Mouse (Mus musculus): ENCODE data around the gene Polr3h.
"Not testable (repeated sequence)": the region's sequence is repeated elsewhere in the genome, so short reads cannot be mapped to it uniquely, and the experiment has no call there.

Polr3h gene

GRCm38 (mm10) chr15:81915663-81916062 is 10.4 kb downstream of the Polr3h start:
- no peak for DNase-seq (ENCODE audit: low read depth)

GRCm38 (mm10) chr15:81914668-81915067 is 11.4 kb downstream of the Polr3h start:
- no peak for DNase-seq (ENCODE audit: low read depth)

GRCm38 (mm10) chr15:81912498-81912897 is 13.5 kb downstream of the Polr3h start:
- DNase-seq (ENCODE audit: low read depth): no peak

- not testable (repeated sequence) for DNase-seq (ENCODE audit: low read depth)
These were observed 17.3 kb downstream of the Polr3h start for GRCm38 (mm10) chr15:81908767-81909166.

- DNase-seq (ENCODE audit: low read depth): no peak
These were observed 18.1 kb downstream of the Polr3h start for GRCm38 (mm10) chr15:81907953-81908352.

GRCm38 (mm10) chr15:81904939-81905338 is 21.1 kb downstream of the Polr3h start:
- peak; percentile 74 for DNase-seq (ENCODE audit: low read depth)

- DNase-seq (ENCODE audit: low read depth): no peak
These were observed 27.3 kb downstream of the Polr3h start for GRCm38 (mm10) chr15:81898751-81899150.

- DNase-seq (ENCODE audit: low read depth): no peak
These were observed 28.3 kb downstream of the Polr3h start for GRCm38 (mm10) chr15:81897607-81898285.

- DNase-seq (ENCODE audit: low read depth): no peak
These were observed 29.6 kb downstream of the Polr3h start for GRCm38 (mm10) chr15:81896407-81896806.

- DNase-seq (ENCODE audit: low read depth): no peak
These were observed 32.0 kb downstream of the Polr3h start for GRCm38 (mm10) chr15:81894002-81894401.

GRCm38 (mm10) chr15:81891822-81892580 is 34.0 kb downstream of the Polr3h start:
- DNase-seq (ENCODE audit: low read depth): no peak

GRCm38 (mm10) chr15:81891140-81891802 is 34.8 kb downstream of the Polr3h start:
- DNase-seq (ENCODE audit: low read depth): no peak

GRCm38 (mm10) chr15:81889175-81889574 is 36.9 kb downstream of the Polr3h start:
- no peak for DNase-seq (ENCODE audit: low read depth)

GRCm38 (mm10) chr15:81886795-81887550 is 39.1 kb downstream of the Polr3h start:
- DNase-seq (ENCODE audit: low read depth): no peak

- no peak for DNase-seq (ENCODE audit: low read depth)
These were observed 40.6 kb downstream of the Polr3h start for GRCm38 (mm10) chr15:81885418-81885934.

- no peak for DNase-seq (ENCODE audit: low read depth)
These were observed 43.7 kb downstream of the Polr3h start for GRCm38 (mm10) chr15:81882348-81882747.

GRCm38 (mm10) chr15:81879531-81880401 is 46.3 kb downstream of the Polr3h start:
- DNase-seq (ENCODE audit: low read depth): no peak

GRCm38 (mm10) chr15:81872262-81873136 is 53.5 kb downstream of the Polr3h start, which contains the start of gene Aco2:
Aco2 (plus strand) TSS chr15:81872309.
- DNase-seq (ENCODE audit: low read depth): peak; percentile 99

- DNase-seq (ENCODE audit: low read depth): peak; percentile 94
These were observed 54.3 kb downstream of the Polr3h start, which contains the start of gene Phf5a for GRCm38 (mm10) chr15:81871604-81872261. Phf5a (minus strand) TSS chr15:81871911.
